Mouse (Mus musculus) neural tube, embryonic 15.5 days (tissue): ENCODE data around the gene Abhd17a. TPM values are rescaled to one million over a fixed set of nuclear protein-coding genes. Genes with fewer than 3 reads are reported as not detected.
A peak's percentile ranks its signal among the peaks of the same experiment; 100 is the strongest.

Experiments used
- ATAC-seq: fragments of 200-750 bp; cut with Nextera tagmentation; 2 replicates; pipeline ENCODE4 v1.8.0; 2017; ENCODE audit warnings: mild to moderate bottlenecking, moderate TSS enrichment, moderate library complexity; ENCODE audit not compliant: low FRiP score
- H3K27ac ChIP-seq: fragments of 300-500 bp; sonication (generic); replicated peaks from 2 replicates; pipeline ENCODE4 v1.5.1; 2015; ENCODE audit warnings: mild to moderate bottlenecking, inconsistent platforms
- H3K27me3 ChIP-seq: fragments of 300-500 bp; sonication (generic); replicated peaks from 2 replicates; pipeline ENCODE4 v1.6.1; 2015; ENCODE audit warnings: inconsistent platforms
- H3K36me3 ChIP-seq: fragments of 300-500 bp; sonication (generic); 2 replicates; pipeline ENCODE4 v1.6.1; 2015; ENCODE audit warnings: inconsistent platforms
- H3K4me1 ChIP-seq: fragments of 300-500 bp; sonication (generic); 2 replicates; pipeline ENCODE4 v1.6.1; 2015; ENCODE audit warnings: inconsistent platforms
- H3K4me2 ChIP-seq: fragments of 300-500 bp; sonication (generic); 2 replicates; pipeline ENCODE4 v1.6.1; 2015; ENCODE audit warnings: inconsistent platforms, mild to moderate bottlenecking, moderate library complexity
- H3K4me3 ChIP-seq: fragments of 300-500 bp; sonication (generic); replicated peaks from 2 replicates; pipeline ENCODE4 v1.5.1; 2015; ENCODE audit warnings: mild to moderate bottlenecking, inconsistent platforms
- H3K9ac ChIP-seq: fragments of 300-500 bp; sonication (generic); replicated peaks from 2 replicates; pipeline ENCODE4 v1.6.1; 2015; ENCODE audit warnings: mild to moderate bottlenecking, inconsistent platforms
- H3K9me3 ChIP-seq: fragments of 300-500 bp; sonication (generic); replicated peaks from 2 replicates; pipeline ENCODE4 v1.6.1; 2016; ENCODE audit warnings: inconsistent platforms
- WGBS: fragments of 180-500 bp; shearing (Covaris S2); methylation state at CpG from one replicate; pipeline ENCODE4 v1.1.7; 2015; ENCODE audit warnings: mixed read lengths; 5-methylcytosine and 5-hydroxymethylcytosine counted together
- polyA plus RNA-seq: library from polyadenylated mRNA; unstranded; fragments of >200 nt; fragmentation: Nextera tagmentation; extraction: Ambion mirVana; gene quantifications from 2 replicates; pipeline ENCODE4 v1.2.1, GENCODE M21; 2015

Gene Abhd17a
- 148 and 152 TPM in 2 replicates for polyA plus RNA-seq

- H3K4me1 ChIP-seq = peaks cover 47% of the 10 kb centered on the region
- H3K27ac ChIP-seq = peak within 1 kb of the TSS; percentile 81
- H3K4me3 ChIP-seq = peak within 1 kb of the TSS; percentile 96
- H3K4me2 ChIP-seq = peak within 1 kb of the TSS; percentile 94
- H3K9ac ChIP-seq = peak within 1 kb of the TSS; percentile 93
- ATAC-seq = peak; percentile 97
- under 1% methylated on average over 73 of the region's 73 CpGs for WGBS
- H3K36me3 ChIP-seq = peaks cover 12% of the 10 kb centered on the region; the same call in 1 of the 2 replicates
- H3K9me3 ChIP-seq = no peaks in the 10 kb centered on the region
- no peaks in the 10 kb centered on the region; the same call in 1 of the 2 replicates for H3K27me3 ChIP-seq
These were observed at the start of gene Abhd17a for GRCm38 (mm10) chr10:80589879-80590854. Abhd17a (minus strand) TSS chr10:80590341.

GRCm38 (mm10) chr10:80635345-80635744 is 45.2 kb upstream of the Abhd17a start:
- Histone ChIP-seq H3K36me3 (peaks cover 63% of the 10 kb centered on the region), H3K4me3 (no peak overlapping the region), H3K4me2 (no peak overlapping the region), H3K27ac (no peak overlapping the region), H3K9ac (no peak overlapping the region), H3K9me3 (no peaks in the 10 kb centered on the region), H3K4me1 (peaks cover 5% of the 10 kb centered on the region; the same call in 1 of the 2 replicates), H3K27me3 (no peaks in the 10 kb centered on the region)
- WGBS = 93% methylated on average over 6 of the region's 6 CpGs
- no peak for ATAC-seq

GRCm38 (mm10) chr10:80628925-80629324 is 38.8 kb upstream of the Abhd17a start:
- H3K9me3 ChIP-seq = no peaks in the 10 kb centered on the region
- no peaks in the 10 kb centered on the region; the same call in 1 of the 2 replicates for H3K36me3 ChIP-seq
- H3K9ac ChIP-seq = no peak overlapping the region
- no peak for ATAC-seq
- H3K27me3 ChIP-seq = no peaks in the 10 kb centered on the region
- H3K4me1 ChIP-seq = peaks cover 47% of the 10 kb centered on the region
- H3K4me2 ChIP-seq = no peak overlapping the region
- H3K27ac ChIP-seq = no peak overlapping the region
- no peak overlapping the region for H3K4me3 ChIP-seq
- WGBS = 81% methylated on average over 9 of the region's 9 CpGs

- ATAC-seq = no peak
- peaks cover 57% of the 10 kb centered on the region for H3K4me1 ChIP-seq
- no peak overlapping the region for H3K4me2 ChIP-seq
- no peaks in the 10 kb centered on the region for H3K9me3 ChIP-seq
- H3K4me3 ChIP-seq = no peak overlapping the region
- WGBS = 57% methylated on average over 2 of the region's 2 CpGs
- H3K36me3 ChIP-seq = no peaks in the 10 kb centered on the region
- no peak overlapping the region for H3K9ac ChIP-seq
- no peak overlapping the region for H3K27ac ChIP-seq
- H3K27me3 ChIP-seq = no peaks in the 10 kb centered on the region
These were observed 37.5 kb upstream of the Abhd17a start for GRCm38 (mm10) chr10:80627685-80628084.

GRCm38 (mm10) chr10:80625764-80626163 is 35.6 kb upstream of the Abhd17a start:
- no peaks in the 10 kb centered on the region for H3K9me3 ChIP-seq
- H3K27me3 ChIP-seq = no peaks in the 10 kb centered on the region
- 90% methylated on average over 4 of the region's 4 CpGs for WGBS
- no peak overlapping the region for H3K9ac ChIP-seq
- no peaks in the 10 kb centered on the region for H3K36me3 ChIP-seq
- ATAC-seq = no peak
- H3K4me1 ChIP-seq = peaks cover 63% of the 10 kb centered on the region
- no peak overlapping the region for H3K27ac ChIP-seq
- no peak overlapping the region for H3K4me3 ChIP-seq
- no peak overlapping the region for H3K4me2 ChIP-seq

- Histone ChIP-seq H3K9ac (peak overlapping the region; percentile 91), H3K9me3 (no peaks in the 10 kb centered on the region), H3K4me3 (peak overlapping the region; percentile 86), H3K27ac (peak overlapping the region; percentile 93), H3K27me3 (no peaks in the 10 kb centered on the region), H3K4me2 (peak overlapping the region; percentile 97), H3K4me1 (peaks cover 50% of the 10 kb centered on the region), H3K36me3 (no peaks in the 10 kb centered on the region)
- WGBS = 17% methylated on average over 15 of the region's 15 CpGs
- ATAC-seq = no peak
These were observed 33.5 kb upstream of the Abhd17a start for GRCm38 (mm10) chr10:80623457-80624191.

GRCm38 (mm10) chr10:80622661-80623456 is 32.7 kb upstream of the Abhd17a start, which contains the start of gene Csnk1g2:
Csnk1g2 (plus strand) TSS chr10:80622838.
- Histone ChIP-seq H3K27me3 (no peaks in the 10 kb centered on the region), H3K4me2 (peak within 1 kb of the TSS; percentile 97), H3K9me3 (no peaks in the 10 kb centered on the region), H3K9ac (peak within 1 kb of the TSS; percentile 91), H3K4me3 (peak within 1 kb of the TSS; percentile 86), H3K4me1 (peaks cover 50% of the 10 kb centered on the region), H3K36me3 (no peaks in the 10 kb centered on the region), H3K27ac (peak within 1 kb of the TSS; percentile 93)
- ATAC-seq = peak; percentile 6
- WGBS = under 1% methylated on average over 84 of the region's 85 CpGs

- H3K36me3 ChIP-seq = no peaks in the 10 kb centered on the region
- under 1% methylated on average over 64 of the region's 64 CpGs for WGBS
- H3K4me3 ChIP-seq = peak overlapping the region; percentile 86
- ATAC-seq = peak; percentile 96
- H3K27ac ChIP-seq = peak overlapping the region; percentile 93
- no peaks in the 10 kb centered on the region for H3K9me3 ChIP-seq
- H3K27me3 ChIP-seq = no peaks in the 10 kb centered on the region
- H3K4me1 ChIP-seq = peaks cover 43% of the 10 kb centered on the region
- H3K9ac ChIP-seq = peak overlapping the region; percentile 51
- peak overlapping the region; percentile 69 for H3K4me2 ChIP-seq
These were observed 32.0 kb upstream of the Abhd17a start for GRCm38 (mm10) chr10:80621940-80622660.

GRCm38 (mm10) chr10:80621690-80621939 is 31.5 kb upstream of the Abhd17a start:
- Histone ChIP-seq H3K4me1 (peaks cover 43% of the 10 kb centered on the region), H3K27me3 (no peaks in the 10 kb centered on the region), H3K9ac (peak overlapping the region; percentile 51), H3K9me3 (no peaks in the 10 kb centered on the region), H3K36me3 (no peaks in the 10 kb centered on the region), H3K4me3 (peak overlapping the region; percentile 86), H3K27ac (peak overlapping the region; percentile 93), H3K4me2 (peak overlapping the region; percentile 69)
- 1% methylated on average over 9 of the region's 9 CpGs for WGBS
- no peak for ATAC-seq

GRCm38 (mm10) chr10:80620796-80621689 is 30.9 kb upstream of the Abhd17a start:
- H3K27me3 ChIP-seq = no peaks in the 10 kb centered on the region
- WGBS = 49% methylated on average over 16 of the region's 16 CpGs
- peak overlapping the region; percentile 51 for H3K9ac ChIP-seq
- peak overlapping the region; percentile 93 for H3K27ac ChIP-seq
- H3K36me3 ChIP-seq = peaks cover 4% of the 10 kb centered on the region; the same call in 1 of the 2 replicates
- peaks cover 39% of the 10 kb centered on the region for H3K4me1 ChIP-seq
- ATAC-seq = no peak
- peak overlapping the region; percentile 86 for H3K4me3 ChIP-seq
- no peaks in the 10 kb centered on the region for H3K9me3 ChIP-seq
- peak overlapping the region; percentile 69 for H3K4me2 ChIP-seq
